Mouse (Mus musculus) ovary, postnatal 36 days (tissue): ENCODE measurements at regions not wholly inside any gene's neighbourhood (a gene's known extent, or its start where the extent isn't known, plus 50 kb on each side); places are given as distances from the start of the nearest gene placed in this dataset.

Source experiments
- DNase-seq: peaks from one replicate; pipeline ENCODE4 v3.0.0; 2022; ENCODE audit warnings: low spot score, mixed read lengths

DNA sequence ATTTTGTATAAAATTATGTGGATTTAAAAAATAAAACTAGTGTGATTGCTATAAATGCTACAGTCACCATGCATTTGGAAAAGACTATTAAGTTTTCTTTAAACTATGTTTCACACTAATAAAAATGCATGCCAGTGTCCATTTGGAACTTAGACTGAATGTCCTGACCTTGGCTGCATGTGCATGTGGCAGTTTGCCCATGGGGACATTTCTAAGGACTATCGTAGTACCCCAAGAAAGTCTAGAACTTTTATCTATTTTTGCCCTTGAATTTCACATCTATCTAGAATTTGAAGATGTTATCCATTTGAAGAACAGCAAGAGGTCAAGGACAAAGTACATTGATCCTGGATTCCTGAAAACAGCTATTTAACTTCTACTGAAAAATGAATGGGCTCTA is 745.9 kb downstream of the Tmem182 start:
- no peak for DNase-seq

DNA sequence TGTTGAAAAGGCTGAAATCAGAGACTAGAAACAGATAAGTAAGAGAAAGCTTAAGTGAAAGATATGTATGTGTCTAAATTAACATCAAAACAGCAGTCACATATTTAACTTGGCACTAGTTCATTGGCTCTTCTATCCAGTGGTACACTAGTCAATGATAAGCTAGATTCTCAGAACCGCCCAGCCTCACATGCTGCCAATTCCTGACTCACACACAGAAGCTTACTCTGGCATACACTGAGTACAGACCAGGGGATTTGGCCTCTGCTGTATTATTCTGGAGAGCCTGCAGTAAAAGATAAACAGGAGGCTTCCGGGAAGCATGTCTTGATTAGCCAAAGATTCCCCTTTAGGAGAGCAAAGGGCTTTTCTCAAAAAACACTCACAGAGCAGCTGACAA is 750.2 kb downstream of the Tmem182 start:
- DNase-seq = peak; percentile 6

DNA sequence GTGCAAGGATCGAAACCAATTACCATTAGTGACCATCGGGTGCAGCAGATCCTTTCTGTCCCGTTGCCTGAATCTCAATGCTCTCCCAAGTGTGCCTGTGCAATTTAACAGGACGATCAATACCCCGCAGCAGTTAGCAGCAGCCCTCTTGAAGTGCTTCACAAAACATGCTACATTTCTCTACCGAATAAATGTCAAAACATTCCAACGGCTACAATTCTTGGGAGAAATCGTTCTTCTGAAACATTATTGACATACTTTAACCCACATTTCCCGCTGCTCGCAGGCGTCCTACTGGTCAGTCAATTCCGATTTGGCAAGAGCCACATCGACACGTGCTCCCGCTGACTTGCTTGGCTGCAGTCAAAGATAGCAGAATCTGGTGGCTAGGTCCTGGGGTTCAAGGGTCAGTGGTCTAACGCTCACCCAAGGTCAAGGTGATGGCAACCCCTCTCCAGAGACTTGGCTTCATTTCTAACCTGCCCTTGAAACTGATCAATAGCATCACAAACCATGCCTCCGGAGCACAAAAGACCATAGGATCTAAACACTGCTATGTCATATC is 753.8 kb downstream of the Tmem182 start:
- DNase-seq = no peak

DNA sequence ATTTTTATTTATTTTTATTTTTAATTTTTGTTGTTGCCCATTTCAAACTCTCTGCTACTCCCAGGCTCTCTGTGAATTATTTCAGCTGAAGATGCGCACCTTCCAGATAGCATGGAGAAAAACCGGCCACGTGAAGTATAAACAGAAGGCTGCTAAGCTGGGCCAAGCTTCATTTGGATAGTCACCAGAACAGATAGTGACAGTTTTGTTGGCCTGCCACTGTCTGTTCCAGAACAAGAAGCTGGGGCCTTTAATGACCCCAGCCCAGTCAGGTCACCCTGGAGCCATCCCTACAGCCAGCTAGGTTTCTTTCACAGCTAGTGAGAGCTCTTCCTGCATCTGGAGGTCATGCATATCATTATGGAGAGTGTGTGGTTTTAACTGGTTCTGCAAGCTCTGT is 754.6 kb downstream of the Tmem182 start:
- no peak for DNase-seq

DNA sequence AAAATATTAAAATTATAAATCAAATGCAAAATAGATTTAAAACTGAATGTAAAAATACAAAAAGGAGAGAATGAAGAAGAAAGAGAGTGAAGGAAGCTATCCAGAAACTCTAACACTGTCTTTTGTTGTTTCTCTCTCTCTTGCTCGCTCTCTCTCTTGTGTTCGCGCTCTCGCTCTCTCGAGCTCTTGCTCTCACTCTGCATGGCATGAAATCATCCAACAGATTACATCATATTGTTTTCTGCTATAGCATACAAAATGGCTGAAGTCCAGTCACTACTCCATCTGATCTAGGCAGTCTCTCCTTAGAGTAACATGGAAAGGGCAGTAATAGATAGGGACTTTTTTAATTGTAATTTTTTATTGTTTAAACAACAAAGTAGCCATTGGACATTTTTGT is 798.1 kb downstream of the Tmem182 start:
- DNase-seq = no peak

DNA sequence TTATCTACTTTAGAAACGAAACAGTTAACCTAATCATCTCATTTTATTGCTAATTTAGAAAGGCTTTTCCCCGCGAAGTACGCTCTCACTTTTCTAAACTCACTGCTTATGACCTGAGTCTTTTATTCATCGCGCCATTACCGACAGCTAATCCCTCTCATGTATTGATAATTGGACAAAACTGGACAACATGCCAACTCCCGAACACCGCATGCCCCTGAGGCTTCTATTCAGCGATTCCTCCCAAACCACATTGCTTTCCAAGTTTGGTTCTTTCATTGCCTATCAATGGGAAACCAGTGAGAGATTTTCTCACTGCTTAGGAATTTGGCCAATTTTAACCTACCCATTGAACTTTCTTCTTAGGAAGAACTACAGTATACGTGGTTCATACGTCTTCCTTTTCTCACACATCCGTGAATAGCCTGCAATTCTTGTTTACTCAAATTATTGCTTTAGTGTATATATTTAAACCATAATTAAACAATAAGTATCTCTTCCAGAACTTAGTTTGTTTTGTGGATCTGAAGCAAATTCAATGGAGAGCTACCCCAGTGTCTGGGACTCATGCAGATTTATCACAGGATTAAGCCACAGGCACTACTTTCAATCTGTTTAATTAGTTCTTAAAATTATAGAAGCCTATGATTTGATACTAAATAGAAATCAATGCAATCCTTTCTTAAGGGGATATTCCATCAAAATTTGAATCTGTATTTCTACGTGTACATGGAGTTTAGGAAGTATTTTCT is 799.8 kb downstream of the Tmem182 start:
- no peak for DNase-seq

DNA sequence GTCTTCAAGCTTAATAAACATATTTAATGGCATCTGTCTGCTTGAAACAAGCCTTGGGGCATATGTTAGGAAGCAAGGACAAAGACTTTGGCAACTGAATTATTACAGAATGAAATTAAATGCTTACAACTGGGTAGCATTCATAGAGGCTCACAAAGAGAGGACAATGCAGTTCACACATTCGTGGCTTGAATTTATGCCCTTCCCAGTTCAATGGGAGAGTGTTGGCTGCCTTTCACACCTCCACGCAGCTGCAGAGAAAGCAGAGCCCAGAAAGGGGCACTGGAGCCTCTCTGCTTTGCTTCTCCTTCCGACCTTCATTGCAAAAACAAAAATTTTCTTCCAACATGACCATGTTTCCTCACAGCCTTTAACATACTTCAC is 800.3 kb downstream of the Tmem182 start:
- no peak for DNase-seq

DNA sequence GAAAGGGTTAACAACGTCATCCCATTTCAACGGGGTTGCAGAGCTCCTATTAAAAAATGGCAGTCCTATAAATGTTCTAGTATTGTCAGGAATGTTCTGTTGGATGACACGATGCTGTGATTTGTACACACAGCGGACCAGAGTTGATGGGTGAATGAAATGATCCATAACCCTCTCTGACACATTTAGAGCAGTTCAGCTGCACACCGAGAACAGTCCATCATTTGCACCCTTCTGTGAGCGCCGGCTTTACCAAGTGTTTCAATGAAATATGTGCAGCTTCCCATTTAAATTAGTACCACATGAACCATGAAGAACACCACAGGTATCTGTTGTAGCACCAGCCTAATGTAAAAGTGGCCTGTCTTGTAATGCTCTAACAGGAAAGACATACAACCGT is 805.4 kb downstream of the Tmem182 start:
- DNase-seq = no peak

DNA sequence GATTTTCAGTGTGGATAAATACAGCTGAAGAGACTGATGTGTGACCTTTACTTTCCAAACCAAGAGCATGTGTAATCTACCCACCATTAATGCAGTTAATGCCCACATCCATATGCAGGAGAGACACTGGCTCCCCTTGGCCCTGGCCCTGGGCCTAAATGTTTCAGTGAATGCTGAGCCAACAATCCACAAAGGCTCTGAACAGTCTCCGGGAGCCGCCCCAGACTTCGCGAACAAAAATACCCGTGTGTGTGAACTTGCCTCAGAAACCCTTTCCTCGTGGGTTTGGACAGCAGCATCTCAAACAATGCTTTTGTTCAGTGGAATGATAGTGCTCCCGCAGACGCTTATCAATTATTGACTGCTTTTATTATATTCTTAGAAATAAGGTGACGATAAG is 846.4 kb downstream of the Tmem182 start:
- no peak for DNase-seq

DNA sequence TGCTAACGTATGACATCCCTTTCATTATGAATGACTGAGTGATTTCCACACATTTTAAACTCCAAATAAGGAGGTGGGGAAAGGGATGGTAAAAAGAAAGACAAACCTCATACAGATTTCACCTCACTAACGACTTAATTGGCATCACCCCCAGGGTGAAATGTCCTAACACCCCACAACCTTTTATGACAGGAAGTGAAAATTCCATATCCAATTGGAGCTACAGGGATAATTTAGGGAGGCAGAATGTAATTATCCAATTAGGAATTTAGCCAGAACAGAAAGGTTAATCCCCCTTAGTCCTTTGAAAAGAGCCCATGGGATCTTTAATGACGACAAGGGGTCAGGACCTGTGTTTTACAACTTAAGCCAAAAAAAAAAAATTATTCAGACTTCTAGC is 846.8 kb downstream of the Tmem182 start:
- DNase-seq = no peak

DNA sequence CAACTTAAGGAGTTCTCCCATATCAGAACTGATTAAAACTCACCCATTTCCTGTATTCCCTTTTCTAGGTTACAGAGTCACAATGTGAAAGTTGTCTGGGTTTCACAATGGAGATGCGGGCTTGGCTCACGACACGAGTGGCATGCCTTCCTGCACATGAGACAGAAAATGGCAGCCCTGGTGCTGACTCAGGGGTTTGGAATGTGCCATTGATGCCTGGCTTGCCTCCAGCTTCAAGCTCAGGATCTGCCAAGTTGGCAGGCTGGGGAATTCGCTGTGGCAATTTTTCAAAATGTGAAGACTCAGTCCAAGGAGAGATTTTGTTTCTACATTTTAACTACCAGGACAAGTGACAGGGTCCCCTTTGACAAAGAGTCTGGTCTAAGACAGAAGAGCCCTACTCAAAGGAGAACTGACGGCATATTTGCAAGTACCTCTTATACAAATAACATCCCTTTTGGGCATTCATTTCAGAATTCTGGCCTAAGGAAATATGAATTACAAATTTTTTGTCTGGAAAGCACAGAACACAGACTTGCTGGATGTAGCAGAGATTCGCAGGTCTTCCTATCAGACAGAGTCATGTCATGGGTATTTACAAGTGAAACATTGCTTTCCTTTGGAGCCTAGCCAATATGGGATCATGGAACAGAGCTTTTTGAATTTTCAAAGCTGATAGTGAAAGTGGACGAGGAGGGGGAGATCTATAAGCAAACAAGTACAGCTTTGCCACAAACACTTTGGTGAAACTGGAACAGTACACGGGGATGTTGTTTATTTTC is 847.4 kb downstream of the Tmem182 start:
- DNase-seq = peak; percentile 55

DNA sequence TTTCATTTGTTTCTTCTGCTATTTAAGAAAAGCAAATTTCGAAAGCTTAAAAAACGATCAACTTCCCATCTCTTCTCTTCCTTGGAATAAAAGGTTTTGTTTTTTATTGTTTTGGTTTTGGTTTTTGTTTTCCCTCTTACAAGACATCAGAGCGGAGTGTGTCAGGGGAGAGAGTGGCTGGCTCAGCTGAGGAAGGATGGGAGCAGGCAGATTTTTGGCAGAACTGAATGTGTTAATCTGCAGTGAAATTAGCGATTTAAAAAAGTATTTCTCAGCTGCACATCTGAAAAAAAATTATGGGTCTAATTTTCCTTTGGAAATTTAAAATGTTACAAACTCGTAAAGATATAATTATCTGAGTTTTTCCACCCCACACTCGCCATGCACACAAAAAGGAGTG is 868.7 kb downstream of the Tmem182 start:
- no peak for DNase-seq

DNA sequence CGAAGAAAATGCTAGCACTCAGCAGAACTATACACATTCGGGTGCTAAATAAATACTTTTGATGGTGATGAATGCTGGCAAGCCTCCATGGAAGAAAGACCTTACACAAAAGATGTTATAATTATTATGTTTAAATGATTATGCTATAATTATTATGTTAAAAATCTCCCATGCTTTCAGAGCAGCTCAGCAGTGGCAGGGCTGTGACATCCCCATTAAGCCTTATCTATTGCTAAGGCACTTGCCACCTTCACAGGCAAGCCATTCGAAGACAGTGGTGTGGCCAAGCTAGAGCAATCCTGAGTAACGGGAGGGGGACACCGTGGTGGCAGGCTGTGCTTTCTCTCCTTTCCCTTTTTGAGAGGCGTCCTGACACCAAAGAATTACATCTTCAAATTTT is 869.9 kb downstream of the Tmem182 start:
- no peak for DNase-seq

DNA sequence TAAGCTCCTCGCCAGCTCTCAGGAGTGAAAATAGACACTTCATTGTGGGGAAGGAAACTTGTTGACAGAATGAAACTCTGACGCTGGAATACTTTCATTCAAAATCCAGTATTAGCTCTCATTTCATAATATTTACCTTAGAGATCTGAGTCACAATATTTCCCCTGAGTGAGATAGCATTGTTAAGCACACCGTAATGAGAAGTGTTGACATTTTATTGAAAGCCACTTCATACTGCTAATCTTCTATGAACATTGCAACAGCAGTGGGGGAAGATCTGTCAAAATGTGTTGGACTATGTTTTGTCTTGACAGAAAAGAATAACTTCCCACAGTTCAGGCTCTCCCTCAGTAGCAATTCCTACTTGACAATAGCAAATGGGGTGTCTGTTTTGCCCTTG is 900.3 kb downstream of the Tmem182 start:
- no peak for DNase-seq

DNA sequence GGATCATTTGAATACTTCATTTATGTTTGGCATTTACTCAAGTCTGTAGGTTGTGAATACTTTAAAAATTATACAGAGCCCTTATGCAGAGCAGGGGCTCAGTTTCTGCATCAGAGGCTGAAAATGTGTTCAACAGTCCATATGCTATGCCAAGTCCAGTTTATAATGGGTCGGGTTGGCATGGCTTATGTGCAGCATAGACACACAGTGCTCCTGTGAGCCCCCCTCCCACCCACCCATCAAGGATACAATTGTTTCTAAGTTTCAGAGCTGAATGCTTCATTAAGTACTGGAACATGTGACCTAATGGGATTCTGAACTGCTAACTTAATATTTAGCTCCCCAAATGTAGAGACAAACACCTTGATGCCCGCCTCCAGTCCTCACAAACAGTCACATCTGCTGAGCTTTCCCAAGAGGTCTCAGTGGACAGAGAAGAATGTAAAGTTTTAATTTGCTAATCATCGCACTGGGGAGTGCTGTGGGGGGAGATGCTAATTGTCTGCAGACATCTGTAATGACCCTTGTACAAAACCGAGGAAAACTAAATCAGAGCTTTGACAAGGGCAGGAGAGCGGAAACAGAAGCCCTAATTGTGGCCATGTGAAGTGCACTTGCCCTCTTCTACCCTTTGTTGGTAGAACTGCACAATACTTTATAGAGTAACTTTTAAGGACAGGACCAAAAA is 937.4 kb downstream of the Tmem182 start:
- no peak for DNase-seq

DNA sequence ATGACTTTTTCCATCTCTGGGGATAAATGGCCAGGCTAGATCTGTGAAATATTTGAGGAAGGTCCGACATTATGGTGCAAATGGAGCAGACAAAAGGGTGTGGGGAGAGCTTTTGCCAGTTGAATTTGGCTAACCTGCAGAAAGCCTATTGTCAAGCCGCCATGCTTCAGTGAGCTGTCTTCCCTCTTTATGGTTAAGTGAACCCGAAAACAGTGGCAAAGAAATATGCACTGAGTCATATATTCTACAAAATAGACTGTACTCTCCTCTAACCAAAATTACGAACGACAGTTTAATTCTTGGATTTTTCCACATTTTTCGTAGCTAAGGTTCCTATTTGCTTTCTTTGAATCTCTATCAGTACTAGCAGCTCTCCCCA is 937.9 kb downstream of the Tmem182 start:
- DNase-seq = no peak

DNA sequence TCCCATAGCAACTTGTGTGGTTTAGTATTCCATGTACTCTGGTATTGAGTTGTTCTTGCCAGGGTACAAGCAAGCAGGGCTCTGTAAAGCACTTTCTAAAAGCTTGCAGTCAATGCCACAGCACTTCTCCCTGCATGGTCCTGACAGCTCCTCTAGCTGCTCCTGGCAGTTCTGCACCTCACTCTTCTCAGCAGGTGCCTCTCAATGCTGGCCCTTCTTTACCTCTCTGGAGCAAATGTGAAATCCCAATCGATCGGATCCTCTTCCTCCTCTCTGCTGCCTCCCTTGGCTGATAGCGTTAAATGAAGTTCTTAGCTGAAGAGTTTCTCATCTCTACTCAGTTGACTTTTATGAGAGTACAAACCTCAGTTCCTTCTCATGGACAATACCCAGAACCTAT is 939.1 kb downstream of the Tmem182 start:
- DNase-seq = no peak

DNA sequence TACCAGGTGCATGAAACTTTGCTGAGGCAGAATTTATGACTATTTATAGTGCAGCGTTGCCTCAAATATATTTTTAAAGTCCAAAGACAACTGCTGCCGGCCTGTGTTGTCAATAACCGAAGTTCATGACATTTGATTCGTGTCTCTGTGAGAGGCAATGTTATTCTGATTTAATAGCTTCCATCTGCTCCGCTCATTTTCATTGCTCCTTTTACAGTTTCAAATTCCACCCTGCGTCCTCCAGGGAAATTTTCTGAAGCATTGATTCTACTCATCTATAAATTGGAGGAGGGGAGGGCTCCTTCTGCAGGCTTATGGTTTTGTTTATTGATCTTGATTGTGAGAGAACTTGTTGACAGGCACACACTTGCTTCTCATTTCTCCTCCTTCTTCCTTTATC is 936.2 kb upstream of the Pou3f3 start:
- no peak for DNase-seq
